Mouse (Mus musculus) spleen, adult 2 months (tissue): Measurements from ENCODE around the gene Pdgfc.

Source experiments
- CTCF ChIP-seq: fragments of 200-500 bp; IDR thresholded peaks from 2 replicates; pipeline ENCODE4 v1.5.1; 2011; ENCODE audit warnings: mild to moderate bottlenecking, inconsistent platforms; ENCODE audit not compliant: insufficient read depth, insufficient read length, insufficient replicate concordance; ENCODE audit errors: extremely low read depth
- POLR2A ChIP-seq: fragments of 200-500 bp; IDR thresholded peaks from 2 replicates; pipeline ENCODE4 v1.6.1; 2011; ENCODE audit warnings: low read depth, low read length, inconsistent platforms

DNA sequence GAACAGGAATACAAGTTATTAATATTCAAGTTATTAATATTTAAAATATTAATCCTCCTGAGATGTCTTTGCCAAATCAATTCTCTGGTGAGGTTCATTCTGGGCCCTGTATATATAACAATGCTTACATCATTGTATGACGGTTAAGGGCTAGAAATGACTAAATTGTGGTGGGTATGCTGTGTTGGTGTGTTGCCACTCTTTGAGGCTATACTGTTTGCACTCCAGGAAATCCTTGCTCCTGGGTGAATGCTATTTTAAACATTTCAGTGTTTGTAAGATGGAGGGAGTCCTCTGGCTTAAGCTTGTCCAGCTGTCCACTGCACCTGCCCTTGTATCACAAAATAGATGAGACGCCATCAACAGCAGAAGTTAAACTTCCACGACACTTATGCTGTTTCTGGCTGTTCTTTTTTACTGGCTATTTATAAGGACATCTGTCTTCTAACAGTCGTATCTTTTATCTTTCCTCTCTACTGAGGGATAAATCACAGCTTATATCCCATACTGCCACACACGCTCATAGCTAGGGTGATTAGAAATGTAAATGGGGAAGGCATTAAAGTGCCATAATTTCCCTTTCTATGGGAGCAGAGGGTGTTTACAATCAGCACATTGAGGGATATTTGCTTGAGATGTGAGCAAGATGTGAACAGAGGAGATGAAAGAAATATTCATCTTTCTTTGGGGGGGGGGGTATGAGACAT is 9.3 kb downstream of the Pdgfc start:
- TF ChIP-seq POLR2A (no peak), CTCF (no peak)
